Mouse (Mus musculus): Measurements from ENCODE around the gene Nme9. TPM values are rescaled to one million over a fixed set of nuclear protein-coding genes. Genes with fewer than 3 reads are reported as not detected.
A peak's percentile ranks its signal among the peaks of the same experiment; 100 is the strongest.

The Nme9 gene
- polyA plus RNA-seq, 1 experiment from 2014 or later = not detected

- DNase-seq (ENCODE audit: low spot score) (peak; percentile 79), ATAC-seq (ENCODE audit: insufficient number of reproducible peaks, low FRiP score, low TSS enrichment, low read depth) (no peak)
- no peaks in the 10 kb centered on the region for H3K27me3 ChIP-seq (ENCODE audit: control insufficient read depth, insufficient read depth, low read length)
- no peak overlapping the region for H3K4me2 ChIP-seq (ENCODE audit: low read depth, severe bottlenecking)
- no peak overlapping the region for H3K9ac ChIP-seq (ENCODE audit: low read length)
- 42% methylated on average over 12 of the region's 12 CpGs for WGBS
- H3K4me1 ChIP-seq (ENCODE audit: control insufficient read depth, insufficient read depth, low read length) = no peaks in the 10 kb centered on the region
- no peak overlapping the region for H3K4me3 ChIP-seq (ENCODE audit: low read depth, low read length)
- H3K9me3 ChIP-seq (ENCODE audit: control insufficient read depth, low read length) = no peaks in the 10 kb centered on the region
- H3K36me3 ChIP-seq (ENCODE audit: control insufficient read depth, insufficient read depth, low read length) = no peaks in the 10 kb centered on the region
- no peak overlapping the region for H3K27ac ChIP-seq (replicated peaks; ENCODE audit: low read depth, low read length)
Measured at GRCm38 (mm10) chr9:99458529-99459208, 7.4 kb downstream of the Nme9 start.

- Histone ChIP-seq H3K4me1 (ENCODE audit: control insufficient read depth, insufficient read depth, low read length) (no peaks in the 10 kb centered on the region), H3K36me3 (ENCODE audit: control insufficient read depth, insufficient read depth, low read length) (no peaks in the 10 kb centered on the region), H3K9ac (ENCODE audit: low read length) (no peak overlapping the region), H3K4me2 (ENCODE audit: low read depth, severe bottlenecking) (no peak overlapping the region), H3K27me3 (ENCODE audit: control insufficient read depth, insufficient read depth, low read length) (no peaks in the 10 kb centered on the region), H3K9me3 (ENCODE audit: control insufficient read depth, low read length) (no peaks in the 10 kb centered on the region), H3K27ac (replicated peaks; ENCODE audit: low read depth, low read length) (no peak overlapping the region), H3K4me3 (ENCODE audit: low read depth, low read length) (no peak overlapping the region)
- 95% methylated on average over 4 of the region's 4 CpGs for WGBS
- DNase-seq (ENCODE audit: low spot score) (no peak), ATAC-seq (ENCODE audit: insufficient number of reproducible peaks, low FRiP score, low TSS enrichment, low read depth) (no peak)
Measured at GRCm38 (mm10) chr9:99459730-99460129, 8.5 kb downstream of the Nme9 start.

- ATAC-seq (ENCODE audit: insufficient number of reproducible peaks, low FRiP score, low TSS enrichment, low read depth) = no peak
- H3K9me3 ChIP-seq (ENCODE audit: control insufficient read depth, low read length) = no peaks in the 10 kb centered on the region
- H3K27me3 ChIP-seq (ENCODE audit: control insufficient read depth, insufficient read depth, low read length) = no peaks in the 10 kb centered on the region
- H3K4me1 ChIP-seq (ENCODE audit: control insufficient read depth, insufficient read depth, low read length) = no peaks in the 10 kb centered on the region
- H3K4me2 ChIP-seq (ENCODE audit: low read depth, severe bottlenecking) = no peak overlapping the region
- no peak for DNase-seq (ENCODE audit: low spot score)
- no peak overlapping the region for H3K4me3 ChIP-seq (ENCODE audit: low read depth, low read length)
- WGBS = 80% methylated on average over 6 of the region's 6 CpGs
- no peak overlapping the region for H3K27ac ChIP-seq (replicated peaks; ENCODE audit: low read depth, low read length)
- H3K36me3 ChIP-seq (ENCODE audit: control insufficient read depth, insufficient read depth, low read length) = no peaks in the 10 kb centered on the region
- no peak overlapping the region for H3K9ac ChIP-seq (ENCODE audit: low read length)
Measured at GRCm38 (mm10) chr9:99464876-99465275, 13.6 kb downstream of the Nme9 start.

GRCm38 (mm10) chr9:99468572-99468971 lies 17.3 kb downstream of the Nme9 start:
- DNase-seq (ENCODE audit: low spot score) (no peak), ATAC-seq (ENCODE audit: insufficient number of reproducible peaks, low FRiP score, low TSS enrichment, low read depth) (no peak)
- Histone ChIP-seq H3K9me3 (ENCODE audit: control insufficient read depth, low read length) (no peaks in the 10 kb centered on the region), H3K27ac (replicated peaks; ENCODE audit: low read depth, low read length) (no peak overlapping the region), H3K36me3 (ENCODE audit: control insufficient read depth, insufficient read depth, low read length) (no peaks in the 10 kb centered on the region), H3K4me1 (ENCODE audit: control insufficient read depth, insufficient read depth, low read length) (no peaks in the 10 kb centered on the region), H3K4me3 (ENCODE audit: low read depth, low read length) (no peak overlapping the region), H3K4me2 (ENCODE audit: low read depth, severe bottlenecking) (no peak overlapping the region), H3K9ac (ENCODE audit: low read length) (no peak overlapping the region), H3K27me3 (ENCODE audit: control insufficient read depth, insufficient read depth, low read length) (no peaks in the 10 kb centered on the region)
- WGBS = 86% methylated on average over 9 of the region's 9 CpGs

GRCm38 (mm10) chr9:99469681-99470273 lies 18.5 kb downstream of the Nme9 start:
- H3K9me3 ChIP-seq (ENCODE audit: control insufficient read depth, low read length) = no peaks in the 10 kb centered on the region
- no peak overlapping the region for H3K27ac ChIP-seq (replicated peaks; ENCODE audit: low read depth, low read length)
- no peaks in the 10 kb centered on the region for H3K4me1 ChIP-seq (ENCODE audit: control insufficient read depth, insufficient read depth, low read length)
- no peaks in the 10 kb centered on the region for H3K36me3 ChIP-seq (ENCODE audit: control insufficient read depth, insufficient read depth, low read length)
- WGBS = 72% methylated on average over 8 of the region's 8 CpGs
- no peak overlapping the region for H3K4me3 ChIP-seq (ENCODE audit: low read depth, low read length)
- no peak overlapping the region for H3K9ac ChIP-seq (ENCODE audit: low read length)
- no peak for ATAC-seq (ENCODE audit: insufficient number of reproducible peaks, low FRiP score, low TSS enrichment, low read depth)
- no peak for DNase-seq (ENCODE audit: low spot score)
- no peaks in the 10 kb centered on the region for H3K27me3 ChIP-seq (ENCODE audit: control insufficient read depth, insufficient read depth, low read length)
- H3K4me2 ChIP-seq (ENCODE audit: low read depth, severe bottlenecking) = no peak overlapping the region

GRCm38 (mm10) chr9:99470347-99471092 lies 19.2 kb downstream of the Nme9 start:
- no peaks in the 10 kb centered on the region for H3K27me3 ChIP-seq (ENCODE audit: control insufficient read depth, insufficient read depth, low read length)
- no peak for DNase-seq (ENCODE audit: low spot score)
- no peaks in the 10 kb centered on the region for H3K9me3 ChIP-seq (ENCODE audit: control insufficient read depth, low read length)
- H3K4me2 ChIP-seq (ENCODE audit: low read depth, severe bottlenecking) = no peak overlapping the region
- H3K27ac ChIP-seq (replicated peaks; ENCODE audit: low read depth, low read length) = no peak overlapping the region
- 70% methylated on average over 16 of the region's 16 CpGs for WGBS
- no peak overlapping the region for H3K4me3 ChIP-seq (ENCODE audit: low read depth, low read length)
- ATAC-seq (ENCODE audit: insufficient number of reproducible peaks, low FRiP score, low TSS enrichment, low read depth) = no peak
- H3K9ac ChIP-seq (ENCODE audit: low read length) = no peak overlapping the region
- no peaks in the 10 kb centered on the region for H3K36me3 ChIP-seq (ENCODE audit: control insufficient read depth, insufficient read depth, low read length)
- H3K4me1 ChIP-seq (ENCODE audit: control insufficient read depth, insufficient read depth, low read length) = no peaks in the 10 kb centered on the region

GRCm38 (mm10) chr9:99471334-99471733 lies 20.1 kb downstream of the Nme9 start:
- ATAC-seq (ENCODE audit: insufficient number of reproducible peaks, low FRiP score, low TSS enrichment, low read depth) (no peak), DNase-seq (ENCODE audit: low spot score) (no peak)
- Histone ChIP-seq H3K9me3 (ENCODE audit: control insufficient read depth, low read length) (no peaks in the 10 kb centered on the region), H3K4me1 (ENCODE audit: control insufficient read depth, insufficient read depth, low read length) (no peaks in the 10 kb centered on the region), H3K9ac (ENCODE audit: low read length) (no peak overlapping the region), H3K27ac (replicated peaks; ENCODE audit: low read depth, low read length) (no peak overlapping the region), H3K4me3 (ENCODE audit: low read depth, low read length) (no peak overlapping the region), H3K4me2 (ENCODE audit: low read depth, severe bottlenecking) (no peak overlapping the region), H3K36me3 (ENCODE audit: control insufficient read depth, insufficient read depth, low read length) (no peaks in the 10 kb centered on the region), H3K27me3 (ENCODE audit: control insufficient read depth, insufficient read depth, low read length) (no peaks in the 10 kb centered on the region)
- 56% methylated on average over 7 of the region's 7 CpGs for WGBS

GRCm38 (mm10) chr9:99479181-99479711 lies 28.0 kb downstream of the Nme9 start:
- Histone ChIP-seq H3K27ac (replicated peaks; ENCODE audit: low read depth, low read length) (no peak overlapping the region), H3K36me3 (ENCODE audit: control insufficient read depth, insufficient read depth, low read length) (no peaks in the 10 kb centered on the region), H3K4me3 (ENCODE audit: low read depth, low read length) (no peak overlapping the region), H3K27me3 (ENCODE audit: control insufficient read depth, insufficient read depth, low read length) (no peaks in the 10 kb centered on the region), H3K4me1 (ENCODE audit: control insufficient read depth, insufficient read depth, low read length) (no peaks in the 10 kb centered on the region), H3K9me3 (ENCODE audit: control insufficient read depth, low read length) (no peaks in the 10 kb centered on the region), H3K9ac (ENCODE audit: low read length) (no peak overlapping the region), H3K4me2 (ENCODE audit: low read depth, severe bottlenecking) (no peak overlapping the region)
- DNase-seq (ENCODE audit: low spot score) = no peak
- no peak for ATAC-seq (ENCODE audit: insufficient number of reproducible peaks, low FRiP score, low TSS enrichment, low read depth)
- whole genome bisulfite sequencing = 77% methylated on average over 9 of the region's 9 CpGs

All from limb, embryonic 11.5 days (tissue).